Mouse (Mus musculus): Measurements from ENCODE around the gene Cep128. TPM values are rescaled to one million over a fixed set of nuclear protein-coding genes. Genes with fewer than 3 reads are reported as not detected.
"Not testable (repeated sequence)": the region's sequence is repeated elsewhere in the genome, so short reads cannot be mapped to it uniquely, and the experiment has no call there.

Gene Cep128
- polyA plus RNA-seq, 1 experiment from 2014 or later, result 9.3 TPM

DNA sequence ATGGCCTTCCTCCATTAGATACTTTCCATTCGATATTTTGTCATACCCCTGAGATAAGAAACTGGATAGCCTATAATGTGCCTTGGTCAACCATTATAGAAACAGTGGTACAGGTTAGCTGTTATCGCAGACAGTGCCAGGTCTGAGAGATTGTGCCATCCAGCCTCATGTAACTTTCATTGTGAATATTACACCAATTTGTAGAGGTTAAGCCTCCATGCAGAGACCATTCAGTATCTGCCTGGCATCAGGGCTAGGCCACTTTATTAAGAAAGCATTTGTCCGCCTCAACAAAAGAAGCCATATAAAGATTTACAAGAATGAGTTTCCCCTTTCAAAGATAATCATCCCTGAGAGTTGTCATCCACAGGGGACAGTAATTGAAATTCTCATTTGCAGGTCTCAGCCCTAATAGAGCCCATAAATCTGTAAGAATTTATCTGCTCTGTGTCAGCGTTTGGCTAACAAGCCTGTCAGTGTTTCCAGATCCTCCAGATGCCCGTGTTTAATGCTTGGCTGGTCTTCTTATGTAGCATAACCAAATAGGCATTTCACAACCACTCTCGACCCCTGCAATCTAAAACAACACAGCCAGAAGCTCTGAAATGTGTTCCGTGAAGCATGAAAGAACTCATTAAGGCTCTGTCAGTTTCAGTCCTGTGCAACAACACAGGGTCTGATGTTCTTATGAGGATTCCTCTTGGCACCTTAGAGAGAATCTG lies 28.4 kb upstream of the Cep128 start:
- no peaks in the 10 kb centered on the region for H3K9me3 ChIP-seq (ENCODE audit: control insufficient read depth, low read length)
- H3K9ac ChIP-seq (ENCODE audit: low read length), result no peak overlapping the region
- ATAC-seq (replicated peaks; ENCODE audit: low FRiP score, low TSS enrichment, low read depth) (no peak), DNase-seq (ENCODE audit: low spot score) (no peak)
- no peaks in the 10 kb centered on the region for H3K4me1 ChIP-seq (replicated peaks; ENCODE audit: control insufficient read depth, insufficient read depth, low read length)
- no peaks in the 10 kb centered on the region for H3K36me3 ChIP-seq (ENCODE audit: control insufficient read depth, insufficient read depth, low read length)
- H3K27me3 ChIP-seq (replicated peaks; ENCODE audit: control insufficient read depth, insufficient read depth, low read length), result no peaks in the 10 kb centered on the region
- H3K27ac ChIP-seq (ENCODE audit: low read depth), result no peak overlapping the region
- WGBS, result 42% methylated on average over 7 of the region's 7 CpGs
- H3K4me2 ChIP-seq (ENCODE audit: low read length), result no peak overlapping the region
- H3K4me3 ChIP-seq (ENCODE audit: low read depth, low read length), result no peak overlapping the region

DNA sequence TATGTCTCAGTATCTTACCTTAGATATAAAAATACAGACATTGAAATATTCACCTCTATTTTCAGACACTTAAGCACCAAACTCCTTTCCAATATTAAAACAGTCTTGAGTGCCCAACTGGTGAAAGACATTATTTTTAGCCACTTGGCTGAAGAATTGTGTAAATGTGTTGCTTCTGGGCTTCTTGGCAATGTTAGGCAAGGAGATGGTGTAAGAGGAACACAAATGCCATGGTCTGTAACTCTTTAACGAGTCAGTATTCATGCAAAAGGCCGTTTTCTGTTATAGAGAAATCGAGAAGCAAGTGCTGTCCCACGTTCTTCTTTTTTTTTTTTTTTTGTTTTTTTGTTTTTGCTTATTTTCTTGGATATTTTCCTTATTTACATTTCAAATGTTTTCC lies 26.1 kb upstream of the Cep128 start:
- Histone ChIP-seq H3K36me3 (ENCODE audit: control insufficient read depth, insufficient read depth, low read length) (no peaks in the 10 kb centered on the region), H3K27me3 (replicated peaks; ENCODE audit: control insufficient read depth, insufficient read depth, low read length) (no peaks in the 10 kb centered on the region), H3K4me1 (replicated peaks; ENCODE audit: control insufficient read depth, insufficient read depth, low read length) (no peaks in the 10 kb centered on the region), H3K4me3 (ENCODE audit: low read depth, low read length) (no peak overlapping the region), H3K27ac (ENCODE audit: low read depth) (no peak overlapping the region), H3K9ac (ENCODE audit: low read length) (no peak overlapping the region), H3K4me2 (ENCODE audit: low read length) (no peak overlapping the region), H3K9me3 (ENCODE audit: control insufficient read depth, low read length) (no peaks in the 10 kb centered on the region)
- DNase-seq (ENCODE audit: low spot score) (no peak), ATAC-seq (replicated peaks; ENCODE audit: low FRiP score, low TSS enrichment, low read depth) (no peak)
- 91% methylated on average over 4 of the region's 4 CpGs for WGBS

DNA sequence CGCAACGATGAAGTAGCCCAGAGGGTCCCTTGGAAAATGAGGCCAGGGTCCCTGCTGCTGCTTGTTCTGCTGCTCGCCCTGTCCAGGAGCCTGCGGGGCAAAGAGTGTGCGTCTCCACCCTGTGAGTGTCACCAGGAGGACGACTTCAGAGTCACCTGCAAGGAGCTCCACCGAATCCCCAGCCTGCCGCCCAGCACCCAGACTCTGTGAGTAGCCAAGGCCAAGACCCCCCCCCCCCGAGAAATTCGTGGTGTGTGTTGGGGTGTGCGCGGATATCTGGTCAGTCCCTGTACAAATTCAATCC lies 16.8 kb upstream of the Cep128 start:
- WGBS, result 4% methylated on average over 12 of the region's 12 CpGs
- Histone ChIP-seq H3K27ac (ENCODE audit: low read depth) (no peak overlapping the region), H3K9me3 (ENCODE audit: control insufficient read depth, low read length) (no peaks in the 10 kb centered on the region), H3K27me3 (replicated peaks; ENCODE audit: control insufficient read depth, insufficient read depth, low read length) (0 out of 2 replicates have a peak, but pooled peaks cover 7% of the 10 kb centered on the region), H3K4me3 (ENCODE audit: low read depth, low read length) (peak overlapping the region; percentile 52), H3K4me2 (ENCODE audit: low read length) (peak overlapping the region; percentile 93), H3K4me1 (replicated peaks; ENCODE audit: control insufficient read depth, insufficient read depth, low read length) (no peaks in the 10 kb centered on the region), H3K36me3 (ENCODE audit: control insufficient read depth, insufficient read depth, low read length) (no peaks in the 10 kb centered on the region), H3K9ac (ENCODE audit: low read length) (peak overlapping the region; percentile 39)
- no peak for DNase-seq (ENCODE audit: low spot score)
- no peak for ATAC-seq (replicated peaks; ENCODE audit: low FRiP score, low TSS enrichment, low read depth)

DNA sequence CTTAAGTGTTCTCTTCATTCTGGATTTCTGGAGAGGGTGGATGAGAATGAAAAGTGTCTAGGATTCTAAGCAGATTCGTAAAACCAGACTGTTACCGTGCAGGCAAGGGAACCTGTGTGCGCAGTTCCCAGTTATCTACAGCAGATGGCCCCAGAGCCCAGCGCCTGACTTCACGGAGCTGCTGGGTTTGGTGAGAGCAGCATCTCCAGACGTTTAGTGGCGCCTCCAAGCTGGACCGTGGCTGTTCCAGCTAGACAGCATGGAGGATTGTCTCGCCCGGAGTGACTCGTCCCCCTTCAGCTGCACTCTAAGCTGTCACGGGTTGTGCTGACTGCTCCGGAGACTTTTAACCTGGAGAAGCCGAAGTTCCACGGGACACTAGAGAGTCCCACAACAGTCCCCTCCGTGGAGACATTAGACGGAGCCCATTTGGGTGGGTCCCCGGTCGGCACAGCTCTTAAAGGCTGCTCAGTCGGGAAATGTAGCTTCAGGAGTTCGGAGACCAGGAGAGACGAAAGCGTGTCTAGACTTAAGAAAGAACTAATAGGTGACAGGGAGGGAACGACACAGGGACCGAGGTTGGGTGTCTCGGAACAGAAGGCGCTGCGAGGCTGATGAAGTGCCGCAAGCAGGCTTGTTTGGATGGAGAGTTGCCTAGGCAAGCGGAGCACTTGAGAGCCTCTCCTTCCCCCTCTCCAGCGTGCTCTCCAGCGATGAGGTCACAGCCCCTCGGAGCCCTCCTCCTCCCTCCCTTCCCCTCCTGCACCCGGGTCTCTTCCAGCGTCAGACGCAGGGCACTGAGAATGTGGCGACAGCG lies 16.2 kb upstream of the Cep128 start:
- Histone ChIP-seq H3K4me2 (ENCODE audit: low read length) (peak overlapping the region; percentile 93), H3K4me3 (ENCODE audit: low read depth, low read length) (peak overlapping the region; percentile 52), H3K4me1 (replicated peaks; ENCODE audit: control insufficient read depth, insufficient read depth, low read length) (no peaks in the 10 kb centered on the region), H3K9me3 (ENCODE audit: control insufficient read depth, low read length) (no peaks in the 10 kb centered on the region), H3K36me3 (ENCODE audit: control insufficient read depth, insufficient read depth, low read length) (no peaks in the 10 kb centered on the region), H3K27ac (ENCODE audit: low read depth) (no peak overlapping the region), H3K9ac (ENCODE audit: low read length) (peak overlapping the region; percentile 39), H3K27me3 (replicated peaks; ENCODE audit: control insufficient read depth, insufficient read depth, low read length) (0 out of 2 replicates have a peak, but pooled peaks cover 7% of the 10 kb centered on the region)
- DNase-seq (ENCODE audit: low spot score) (peak; percentile 91), ATAC-seq (replicated peaks; ENCODE audit: low FRiP score, low TSS enrichment, low read depth) (peak; percentile 89)
- WGBS, result 2% methylated on average over 38 of the region's 38 CpGs

DNA sequence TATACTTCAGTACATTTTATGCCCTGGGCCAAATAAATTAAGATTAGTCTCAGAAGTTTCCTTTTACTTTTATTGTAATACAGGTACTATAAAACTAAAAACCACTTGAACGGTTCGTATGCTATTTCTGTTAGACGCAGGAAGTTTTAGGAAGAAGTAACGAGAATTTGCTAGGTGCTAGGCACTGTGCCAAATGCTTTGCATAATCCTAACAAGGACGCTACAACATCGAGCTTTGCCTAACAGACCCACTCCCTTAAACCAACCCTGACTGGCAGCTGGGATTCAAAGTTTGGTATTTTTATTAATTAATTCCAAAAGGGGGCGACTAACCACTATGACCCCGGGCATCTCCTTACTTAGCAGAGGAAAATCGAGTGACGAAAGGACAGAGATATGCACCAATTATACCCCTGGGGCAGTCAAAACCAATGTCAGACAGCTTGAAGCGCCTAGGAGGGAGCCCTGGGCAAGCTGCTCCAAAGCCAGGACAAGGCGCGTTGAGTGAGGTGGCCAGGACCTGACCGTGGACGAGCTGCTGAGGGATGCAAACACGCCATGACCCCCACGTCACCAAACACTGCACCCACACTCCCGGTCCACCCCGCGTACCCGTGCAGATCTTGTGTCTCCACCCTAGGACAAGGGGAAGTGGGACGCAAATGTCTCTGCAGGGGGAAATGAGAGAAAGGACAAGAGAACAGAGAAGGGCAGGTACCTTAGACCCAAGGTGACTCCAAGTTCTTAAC lies 519 bp downstream of the Cep128 start:
- H3K4me2 ChIP-seq (ENCODE audit: low read length), result peak overlapping the region; percentile 92
- DNase-seq (ENCODE audit: low spot score), result no peak
- H3K27me3 ChIP-seq (replicated peaks; ENCODE audit: control insufficient read depth, insufficient read depth, low read length), result no peaks in the 10 kb centered on the region
- ATAC-seq (replicated peaks; ENCODE audit: low FRiP score, low TSS enrichment, low read depth), result peak; percentile 57
- no peaks in the 10 kb centered on the region for H3K4me1 ChIP-seq (replicated peaks; ENCODE audit: control insufficient read depth, insufficient read depth, low read length)
- peak overlapping the region; percentile 71 for H3K4me3 ChIP-seq (ENCODE audit: low read depth, low read length)
- WGBS, result 5% methylated on average over 22 of the region's 22 CpGs
- H3K9me3 ChIP-seq (ENCODE audit: control insufficient read depth, low read length), result no peaks in the 10 kb centered on the region
- no peak overlapping the region for H3K27ac ChIP-seq (ENCODE audit: low read depth)
- no peaks in the 10 kb centered on the region for H3K36me3 ChIP-seq (ENCODE audit: control insufficient read depth, insufficient read depth, low read length)
- H3K9ac ChIP-seq (ENCODE audit: low read length), result peak overlapping the region; percentile 51

DNA sequence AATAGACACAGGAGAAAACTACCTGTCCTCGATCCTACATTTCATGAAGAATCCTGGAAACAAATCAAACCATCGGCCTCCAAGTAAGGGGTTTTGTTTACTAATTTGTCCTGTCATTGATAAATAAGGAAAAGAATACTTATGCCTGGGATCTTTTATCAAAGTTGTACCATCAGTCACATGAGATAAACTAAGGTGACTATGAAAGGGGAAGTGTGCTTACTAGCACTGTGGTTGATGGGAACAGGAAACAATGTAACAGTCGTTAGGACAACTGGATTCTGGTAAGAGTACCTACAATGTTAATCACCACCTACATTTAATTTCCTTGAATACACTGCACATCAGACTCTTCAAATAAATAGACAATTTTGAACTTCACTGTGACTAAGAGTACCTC lies 15.0 kb downstream of the Cep128 start:
- ATAC-seq (replicated peaks; ENCODE audit: low FRiP score, low TSS enrichment, low read depth), result no peak
- no peak for DNase-seq (ENCODE audit: low spot score)
- 81% methylated on average over 3 of the region's 3 CpGs for WGBS

DNA sequence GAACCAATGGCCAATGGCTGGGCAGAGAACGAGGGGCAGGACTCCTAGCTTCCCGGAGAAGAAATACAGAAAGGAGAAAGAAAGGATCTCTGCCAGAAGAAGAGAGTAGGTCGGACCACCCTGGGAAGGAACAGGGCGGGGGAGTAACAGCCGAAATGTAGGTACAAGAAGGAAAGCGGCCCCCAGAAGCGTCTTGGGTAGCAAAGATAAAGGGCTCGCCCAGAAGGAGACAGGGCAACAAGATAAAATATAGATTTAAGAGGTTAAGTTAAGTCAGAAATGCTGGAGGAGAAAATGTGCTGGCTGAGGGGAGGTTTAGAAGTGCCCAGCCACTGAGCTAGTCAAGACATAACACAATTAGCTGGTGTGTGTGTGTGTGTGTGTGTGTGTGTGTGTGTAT lies 30.4 kb downstream of the Cep128 start:
- no peak for DNase-seq (ENCODE audit: low spot score)
- Histone ChIP-seq H3K27ac (ENCODE audit: low read depth) (no peak overlapping the region), H3K4me1 (replicated peaks; ENCODE audit: control insufficient read depth, insufficient read depth, low read length) (no peaks in the 10 kb centered on the region), H3K9ac (ENCODE audit: low read length) (no peak overlapping the region), H3K9me3 (ENCODE audit: control insufficient read depth, low read length) (no peaks in the 10 kb centered on the region), H3K4me2 (ENCODE audit: low read length) (no peak overlapping the region), H3K27me3 (replicated peaks; ENCODE audit: control insufficient read depth, insufficient read depth, low read length) (no peaks in the 10 kb centered on the region), H3K36me3 (ENCODE audit: control insufficient read depth, insufficient read depth, low read length) (no peaks in the 10 kb centered on the region), H3K4me3 (ENCODE audit: low read depth, low read length) (no peak overlapping the region)
- ATAC-seq (replicated peaks; ENCODE audit: low FRiP score, low TSS enrichment, low read depth), result no peak
- 92% methylated on average over 8 of the region's 8 CpGs for WGBS

More for the DNA sequence above, 15.0 kb downstream of the Cep128 start:
- no peaks in the 10 kb centered on the region for H3K4me1 ChIP-seq (replicated peaks; ENCODE audit: control insufficient read depth, insufficient read depth, low read length)
- H3K9me3 ChIP-seq (ENCODE audit: control insufficient read depth, low read length), result no peaks in the 10 kb centered on the region
- H3K4me3 ChIP-seq (ENCODE audit: low read depth, low read length), result no peak overlapping the region
- H3K27me3 ChIP-seq (replicated peaks; ENCODE audit: control insufficient read depth, insufficient read depth, low read length), result no peaks in the 10 kb centered on the region
- H3K9ac ChIP-seq (ENCODE audit: low read length), result no peak overlapping the region
- no peak overlapping the region for H3K4me2 ChIP-seq (ENCODE audit: low read length)
- H3K27ac ChIP-seq (ENCODE audit: low read depth), result no peak overlapping the region
- H3K36me3 ChIP-seq (ENCODE audit: control insufficient read depth, insufficient read depth, low read length), result no peaks in the 10 kb centered on the region

DNA sequence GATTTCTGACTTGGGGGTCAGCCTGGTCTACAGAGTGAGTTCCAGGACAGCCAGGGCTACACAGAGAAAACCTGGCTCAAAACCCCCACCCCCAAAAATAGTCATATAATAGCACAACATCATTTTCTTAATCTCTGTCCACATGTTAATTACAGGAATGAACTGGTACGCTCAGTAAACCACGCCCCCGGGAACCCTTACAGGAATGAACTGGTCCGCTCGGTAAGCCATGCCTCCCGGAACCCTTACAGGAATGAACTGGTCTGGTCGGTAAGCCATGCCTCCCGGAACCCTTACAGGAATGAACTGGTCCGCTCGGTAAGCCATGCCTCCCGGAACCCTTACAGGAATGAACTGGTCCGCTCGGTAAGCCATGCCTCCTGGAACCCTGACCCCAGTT lies 45.6 kb downstream of the Cep128 start:
- H3K9me3 ChIP-seq (ENCODE audit: control insufficient read depth, low read length); DNase-seq (ENCODE audit: low spot score); H3K4me1 ChIP-seq (replicated peaks; ENCODE audit: control insufficient read depth, insufficient read depth, low read length); H3K27me3 ChIP-seq (replicated peaks; ENCODE audit: control insufficient read depth, insufficient read depth, low read length); H3K9ac ChIP-seq (ENCODE audit: low read length); H3K27ac ChIP-seq (ENCODE audit: low read depth); ATAC-seq (replicated peaks; ENCODE audit: low FRiP score, low TSS enrichment, low read depth); H3K4me2 ChIP-seq (ENCODE audit: low read length); H3K4me3 ChIP-seq (ENCODE audit: low read depth, low read length); H3K36me3 ChIP-seq (ENCODE audit: control insufficient read depth, insufficient read depth, low read length): not testable (repeated sequence)
- 94% methylated on average over 13 of the region's 13 CpGs for WGBS

Data from intestine, embryonic 14.5 days (tissue).